Mouse (Mus musculus) lung, postnatal 10 days (tissue): ENCODE data around the gene Tcl1b4.

Source experiments
- DNase-seq: peaks from one replicate; pipeline ENCODE4 v3.0.0; 2021

Tcl1b4 gene

GRCm38 (mm10) chr12:105253796-105254195 is 52.0 kb downstream of the Tcl1b4 start:
- DNase-seq, result no peak
